Mouse (Mus musculus) hindbrain, embryonic 15.5 days (tissue): ENCODE measurements around the gene Ube2o. TPM values are rescaled to one million over a fixed set of nuclear protein-coding genes. Genes with fewer than 3 reads are reported as not detected.

ENCODE experiments used
- ATAC-seq: fragments of 200-750 bp; cut with Nextera tagmentation; 2 replicates; pipeline ENCODE4 v1.8.0; 2017; ENCODE audit warnings: low read depth, moderate number of reproducible peaks, moderate TSS enrichment; ENCODE audit not compliant: low FRiP score
- H3K27ac ChIP-seq: fragments of 300-500 bp; sonication (generic); replicated peaks from 2 replicates; pipeline ENCODE4 v1.5.1; 2015; ENCODE audit warnings: mild to moderate bottlenecking, inconsistent platforms
- H3K27me3 ChIP-seq: fragments of 300-500 bp; sonication (generic); 2 replicates; pipeline ENCODE4 v1.6.1; 2015; ENCODE audit warnings: control low read depth, inconsistent platforms
- H3K36me3 ChIP-seq: fragments of 300-500 bp; sonication (generic); 2 replicates; pipeline ENCODE4 v1.6.1; 2015; ENCODE audit warnings: control low read depth, inconsistent platforms
- H3K4me1 ChIP-seq: fragments of 300-500 bp; sonication (generic); replicated peaks from 2 replicates; pipeline ENCODE4 v1.6.1; 2015; ENCODE audit warnings: control low read depth, inconsistent platforms
- H3K4me2 ChIP-seq: fragments of 300-500 bp; sonication (generic); 2 replicates; pipeline ENCODE4 v1.6.1; 2015; ENCODE audit warnings: moderate library complexity, mild to moderate bottlenecking, inconsistent platforms
- H3K4me3 ChIP-seq: fragments of 300-500 bp; sonication (generic); 2 replicates; pipeline ENCODE4 v1.5.1; 2015; ENCODE audit warnings: mild to moderate bottlenecking, inconsistent platforms
- H3K9ac ChIP-seq: fragments of 300-500 bp; sonication (generic); 2 replicates; pipeline ENCODE4 v1.6.1; 2015; ENCODE audit warnings: inconsistent platforms
- H3K9me3 ChIP-seq: fragments of 300-500 bp; sonication (generic); 2 replicates; pipeline ENCODE4 v1.6.1; 2016; ENCODE audit warnings: control low read depth, inconsistent platforms
- WGBS: fragments of 180-500 bp; shearing (Covaris S2); methylation state at CpG from one replicate; pipeline ENCODE4 v1.1.7; 2015; 5-methylcytosine and 5-hydroxymethylcytosine counted together
- polyA plus RNA-seq: library from polyadenylated mRNA; unstranded; fragments of >200 nt; fragmentation: Nextera tagmentation; extraction: Ambion mirVana; gene quantifications from 2 replicates; pipeline ENCODE4 v1.2.1, GENCODE M21; 2015

The Ube2o gene
- polyA plus RNA-seq, 1 experiment from 2014 or later, result 36.7 TPM

- 0 out of 2 replicates have a peak overlapping the region, but pooled peaks have one; percentile 3 for H3K27ac ChIP-seq
- no peaks in the 10 kb centered on the region for H3K9me3 ChIP-seq
- H3K4me2 ChIP-seq, result no peak overlapping the region
- peaks cover 44% of the 10 kb centered on the region for H3K4me1 ChIP-seq
- ATAC-seq, result peak; percentile 40; the same call in 1 of the 2 replicates
- no peak overlapping the region for H3K4me3 ChIP-seq
- 42% methylated on average over 6 of the region's 6 CpGs for WGBS
- H3K9ac ChIP-seq, result no peak overlapping the region
- peaks cover 28% of the 10 kb centered on the region for H3K27me3 ChIP-seq
- no peaks in the 10 kb centered on the region for H3K36me3 ChIP-seq
Measured at GRCm38 (mm10) chr11:116621258-116621704, 40.0 kb upstream of the Ube2o start.

- Histone ChIP-seq H3K9ac (no peak overlapping the region), H3K27me3 (peaks cover 28% of the 10 kb centered on the region), H3K4me1 (peaks cover 44% of the 10 kb centered on the region), H3K4me3 (no peak overlapping the region), H3K36me3 (no peaks in the 10 kb centered on the region), H3K9me3 (no peaks in the 10 kb centered on the region), H3K4me2 (no peak overlapping the region), H3K27ac (0 out of 2 replicates have a peak overlapping the region, but pooled peaks have one; percentile 3)
- WGBS, result 71% methylated on average over 10 of the region's 10 CpGs
- ATAC-seq, result peak; percentile 9; the same call in 1 of the 2 replicates
Measured at GRCm38 (mm10) chr11:116620559-116621253, 39.5 kb upstream of the Ube2o start.

GRCm38 (mm10) chr11:116620073-116620472, 38.8 kb upstream of the Ube2o start:
- Histone ChIP-seq H3K27ac (0 out of 2 replicates have a peak overlapping the region, but pooled peaks have one; percentile 18), H3K9ac (no peak overlapping the region), H3K4me2 (0 out of 2 replicates have a peak overlapping the region, but pooled peaks have one; percentile 15), H3K4me1 (peaks cover 44% of the 10 kb centered on the region), H3K4me3 (no peak overlapping the region), H3K27me3 (peaks cover 22% of the 10 kb centered on the region), H3K9me3 (no peaks in the 10 kb centered on the region), H3K36me3 (no peaks in the 10 kb centered on the region)
- WGBS, result 29% methylated on average over 9 of the region's 9 CpGs
- no peak for ATAC-seq

- peaks cover 17% of the 10 kb centered on the region for H3K27me3 ChIP-seq
- ATAC-seq, result no peak
- H3K9me3 ChIP-seq, result no peaks in the 10 kb centered on the region
- H3K4me2 ChIP-seq, result 0 out of 2 replicates have a peak overlapping the region, but pooled peaks have one; percentile 15
- no peak overlapping the region for H3K9ac ChIP-seq
- 0 out of 2 replicates have a peak overlapping the region, but pooled peaks have one; percentile 18 for H3K27ac ChIP-seq
- H3K36me3 ChIP-seq, result no peaks in the 10 kb centered on the region
- WGBS, result 47% methylated on average over 8 of the region's 8 CpGs
- peaks cover 44% of the 10 kb centered on the region for H3K4me1 ChIP-seq
- H3K4me3 ChIP-seq, result no peak overlapping the region
Measured at GRCm38 (mm10) chr11:116619561-116619960, 38.3 kb upstream of the Ube2o start.

GRCm38 (mm10) chr11:116619156-116619555, 37.9 kb upstream of the Ube2o start:
- Histone ChIP-seq H3K27ac (no peak overlapping the region), H3K27me3 (peaks cover 13% of the 10 kb centered on the region; the same call in 1 of the 2 replicates), H3K4me2 (no peak overlapping the region), H3K9me3 (no peaks in the 10 kb centered on the region), H3K9ac (no peak overlapping the region), H3K4me1 (peaks cover 40% of the 10 kb centered on the region), H3K4me3 (no peak overlapping the region), H3K36me3 (no peaks in the 10 kb centered on the region)
- ATAC-seq, result no peak
- 73% methylated on average over 7 of the region's 7 CpGs for WGBS

- Histone ChIP-seq H3K27ac (no peak overlapping the region), H3K4me1 (peaks cover 35% of the 10 kb centered on the region), H3K9me3 (no peaks in the 10 kb centered on the region), H3K4me2 (no peak overlapping the region), H3K9ac (no peak overlapping the region), H3K27me3 (peaks cover 8% of the 10 kb centered on the region; the same call in 1 of the 2 replicates), H3K36me3 (no peaks in the 10 kb centered on the region), H3K4me3 (no peak overlapping the region)
- 92% methylated on average over 7 of the region's 7 CpGs for WGBS
- no peak for ATAC-seq
Measured at GRCm38 (mm10) chr11:116618666-116619065, 37.4 kb upstream of the Ube2o start.

GRCm38 (mm10) chr11:116617641-116618040, 36.4 kb upstream of the Ube2o start:
- WGBS, result 66% methylated on average over 7 of the region's 7 CpGs
- Histone ChIP-seq H3K4me2 (no peak overlapping the region), H3K36me3 (no peaks in the 10 kb centered on the region), H3K9me3 (no peaks in the 10 kb centered on the region), H3K27me3 (no peaks in the 10 kb centered on the region), H3K4me1 (peaks cover 32% of the 10 kb centered on the region), H3K27ac (no peak overlapping the region), H3K9ac (no peak overlapping the region), H3K4me3 (no peak overlapping the region)
- no peak for ATAC-seq

- Histone ChIP-seq H3K9ac (no peak overlapping the region), H3K4me2 (no peak overlapping the region), H3K4me1 (peaks cover 27% of the 10 kb centered on the region), H3K27me3 (no peaks in the 10 kb centered on the region), H3K36me3 (no peaks in the 10 kb centered on the region), H3K27ac (no peak overlapping the region), H3K4me3 (no peak overlapping the region), H3K9me3 (no peaks in the 10 kb centered on the region)
- ATAC-seq, result no peak
- whole genome bisulfite sequencing, result 82% methylated on average over 10 of the region's 10 CpGs
Measured at GRCm38 (mm10) chr11:116616438-116617118, 35.3 kb upstream of the Ube2o start.

GRCm38 (mm10) chr11:116615735-116616437, 34.6 kb upstream of the Ube2o start:
- no peaks in the 10 kb centered on the region for H3K9me3 ChIP-seq
- H3K9ac ChIP-seq, result no peak overlapping the region
- no peak for ATAC-seq
- H3K27me3 ChIP-seq, result no peaks in the 10 kb centered on the region
- no peak overlapping the region for H3K27ac ChIP-seq
- 56% methylated on average over 15 of the region's 15 CpGs for WGBS
- H3K4me1 ChIP-seq, result peaks cover 20% of the 10 kb centered on the region
- H3K4me3 ChIP-seq, result no peak overlapping the region
- H3K4me2 ChIP-seq, result no peak overlapping the region
- no peaks in the 10 kb centered on the region for H3K36me3 ChIP-seq

GRCm38 (mm10) chr11:116613234-116613633, 32.0 kb upstream of the Ube2o start:
- Histone ChIP-seq H3K4me3 (no peak overlapping the region), H3K9ac (no peak overlapping the region), H3K4me2 (no peak overlapping the region), H3K27ac (no peak overlapping the region), H3K4me1 (no peaks in the 10 kb centered on the region), H3K27me3 (no peaks in the 10 kb centered on the region), H3K9me3 (no peaks in the 10 kb centered on the region), H3K36me3 (no peaks in the 10 kb centered on the region)
- 86% methylated on average over 6 of the region's 6 CpGs for WGBS
- ATAC-seq, result no peak

GRCm38 (mm10) chr11:116612554-116612953, 31.3 kb upstream of the Ube2o start:
- Histone ChIP-seq H3K36me3 (no peaks in the 10 kb centered on the region), H3K4me1 (no peaks in the 10 kb centered on the region), H3K4me2 (no peak overlapping the region), H3K9me3 (no peaks in the 10 kb centered on the region), H3K9ac (no peak overlapping the region), H3K27me3 (no peaks in the 10 kb centered on the region), H3K4me3 (no peak overlapping the region), H3K27ac (no peak overlapping the region)
- WGBS, result 88% methylated on average over 1 of the region's 1 CpGs
- no peak for ATAC-seq

- H3K9me3 ChIP-seq, result no peaks in the 10 kb centered on the region
- WGBS, result 91% methylated on average over 9 of the region's 9 CpGs
Measured at GRCm38 (mm10) chr11:116611883-116612282, 30.6 kb upstream of the Ube2o start.

More at GRCm38 (mm10) chr11:116611883-116612282, 30.6 kb upstream of the Ube2o start:
- Histone ChIP-seq H3K36me3 (no peaks in the 10 kb centered on the region), H3K4me2 (no peak overlapping the region), H3K4me3 (no peak overlapping the region), H3K4me1 (no peaks in the 10 kb centered on the region), H3K27ac (no peak overlapping the region), H3K27me3 (no peaks in the 10 kb centered on the region), H3K9ac (no peak overlapping the region)
- ATAC-seq, result no peak
